Mouse (Mus musculus) G1E (cell line): Measurements from ENCODE around the gene Esf1.
"Not testable (repeated sequence)": the region's sequence is repeated elsewhere in the genome, so short reads cannot be mapped to it uniquely, and the experiment has no call there.

Experiments used
- CTCF ChIP-seq: IDR thresholded peaks from 2 replicates; pipeline ENCODE4 v1.5.1; 2012; ENCODE audit warnings: low read depth, low read length, inconsistent platforms, mixed read lengths
- GATA1 ChIP-seq: IDR thresholded peaks from 2 replicates; pipeline ENCODE4 v1.6.1; 2012; ENCODE audit warnings: borderline replicate concordance, low read length, inconsistent platforms, mixed read lengths
- GATA2 ChIP-seq: IDR thresholded peaks from 2 replicates; pipeline ENCODE4 v1.6.1; 2012; ENCODE audit warnings: low read depth, low read length, inconsistent platforms, borderline replicate concordance
- POLR2AphosphoS5 ChIP-seq: IDR thresholded peaks from 2 replicates; pipeline ENCODE4 v1.6.1; 2012; ENCODE audit warnings: low read depth, low read length, inconsistent platforms; ENCODE audit not compliant: insufficient replicate concordance
- TAL1 ChIP-seq: conservative IDR thresholded peaks from 2 replicates; pipeline ENCODE4 v1.6.1; 2012; ENCODE audit warnings: low read depth, low read length, inconsistent platforms, mixed read lengths

- TF ChIP-seq CTCF, TAL1, POLR2AphosphoS5, GATA1, GATA2: not testable (repeated sequence)
These were observed 18.6 kb downstream of the Esf1 start, which contains the start of gene Gm17374 for GRCm38 (mm10) chr2:140151743-140152142.
